Mouse (Mus musculus): Measurements from ENCODE around the gene Sugct.

DNA sequence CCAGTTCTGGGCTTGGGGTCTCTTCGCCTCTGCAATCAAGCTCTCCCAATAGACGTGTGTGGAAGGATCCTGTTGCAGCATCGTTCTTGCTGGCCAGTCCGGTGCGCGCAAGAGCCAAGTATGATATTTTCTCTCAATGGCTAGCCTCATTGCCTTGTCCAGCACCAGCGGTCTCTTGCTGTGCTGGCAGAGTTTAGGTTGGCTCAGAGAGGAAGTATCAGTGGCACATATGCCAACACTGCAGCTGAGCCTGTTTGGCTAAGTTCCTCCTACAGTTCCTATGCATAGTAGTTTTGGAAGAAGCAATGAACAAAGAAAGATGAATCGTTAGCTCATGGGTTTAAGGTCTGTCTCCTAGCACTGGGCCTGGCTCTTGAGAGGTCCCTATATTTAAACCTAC is 352.5 kb downstream of the Sugct start:
- TF ChIP-seq CTCF (IDR thresholded peaks at IDR 0.05; ENCODE audit: insufficient read depth, low read depth, low read length) (no peak), POLR2A (IDR thresholded peaks at IDR 0.05; ENCODE audit: insufficient read depth, low read depth, low read length) (no peak)
